Mouse (Mus musculus): ENCODE results near the gene Fkbp9. TPM values are rescaled to one million over a fixed set of nuclear protein-coding genes. Genes with fewer than 3 reads are reported as not detected.
A peak's percentile ranks its signal among the peaks of the same experiment; 100 is the strongest.

Gene Fkbp9
- polyA plus RNA-seq, 1 experiment from 2014 or later = 134 TPM

DNA sequence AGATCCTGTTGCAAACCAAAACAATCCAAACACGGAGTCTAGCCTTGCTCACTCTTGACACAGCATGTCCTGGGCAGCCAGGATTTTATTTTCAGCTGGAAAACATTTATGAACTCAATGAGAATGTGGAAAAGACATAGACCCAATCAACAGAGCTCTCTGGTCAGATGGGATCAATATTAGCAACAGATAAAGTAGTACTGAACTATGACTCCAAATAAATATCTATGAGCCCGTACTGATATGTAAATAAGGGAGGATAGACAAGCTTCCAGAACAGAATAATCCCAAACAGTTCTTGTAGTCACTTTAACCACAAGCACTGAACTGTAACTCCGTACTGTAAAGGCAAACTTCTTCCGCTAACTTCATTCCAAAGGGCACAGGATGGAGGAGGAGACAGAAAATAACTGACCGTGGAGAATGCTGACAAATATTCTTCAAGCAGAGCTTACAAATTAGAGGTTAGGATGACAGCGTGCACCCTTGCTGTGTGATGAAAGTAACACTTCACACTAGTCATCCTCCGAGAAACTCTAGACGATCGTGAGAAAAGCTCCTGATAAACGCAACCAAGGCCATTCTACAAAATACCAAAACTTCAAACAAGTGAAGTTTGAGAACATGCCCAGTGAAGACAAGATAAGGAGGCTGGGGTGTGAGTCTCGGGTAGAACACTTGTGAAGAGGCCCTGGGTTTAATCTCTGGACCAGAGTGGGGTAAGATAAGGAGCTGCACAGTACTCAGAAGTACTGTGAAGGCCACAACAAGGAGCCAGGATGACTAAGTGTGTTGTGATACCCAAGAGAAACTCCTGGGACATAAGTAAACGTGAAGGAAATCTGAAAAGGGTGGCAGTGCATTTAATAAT lies 88.6 kb downstream of the Fkbp9 start:
- no peak for ATAC-seq
- no peaks in the 10 kb centered on the region for H3K4me1 ChIP-seq (ENCODE audit: insufficient read depth, low read depth, low read length)
- H3K4me2 ChIP-seq (replicated peaks; ENCODE audit: low read depth, low read length) = no peak overlapping the region
- DNase-seq (ENCODE audit: low spot score) = no peak
- H3K9ac ChIP-seq (replicated peaks; ENCODE audit: low read depth) = no peak overlapping the region
- TF ChIP-seq EP300 (IDR thresholded peaks at IDR 0.05) (no peak), CTCF (IDR thresholded peaks at IDR 0.05) (no peak)
- H3K9me3 ChIP-seq (ENCODE audit: low read length) = no peaks in the 10 kb centered on the region
- 54% methylated on average over 12 of the region's 12 CpGs for WGBS
- no peak overlapping the region for H3K27ac ChIP-seq (ENCODE audit: low read length)
- no peaks in the 10 kb centered on the region for H3K36me3 ChIP-seq (ENCODE audit: insufficient read depth, low read length)
- no peak overlapping the region for H3K4me3 ChIP-seq (ENCODE audit: low read depth, low read length)
- no peaks in the 10 kb centered on the region for H3K27me3 ChIP-seq (replicated peaks; ENCODE audit: insufficient read depth, low read length)

GRCm38 (mm10) chr6:56923331-56923725 lies 91.5 kb downstream of the Fkbp9 start:
- H3K27ac ChIP-seq (ENCODE audit: low read length) = peak overlapping the region; percentile 84
- H3K4me2 ChIP-seq (replicated peaks; ENCODE audit: low read depth, low read length) = peak overlapping the region; percentile 81
- peak overlapping the region; percentile 43 for H3K9ac ChIP-seq (replicated peaks; ENCODE audit: low read depth)
- peak overlapping the region; percentile 81 for H3K4me3 ChIP-seq (ENCODE audit: low read depth, low read length)
- DNase-seq (ENCODE audit: low spot score) (peak; percentile 63), ATAC-seq (no peak; the same call in 1 of the 2 replicates)
- H3K9me3 ChIP-seq (ENCODE audit: low read length) = no peaks in the 10 kb centered on the region
- H3K36me3 ChIP-seq (ENCODE audit: insufficient read depth, low read length) = no peaks in the 10 kb centered on the region
- H3K27me3 ChIP-seq (replicated peaks; ENCODE audit: insufficient read depth, low read length) = no peaks in the 10 kb centered on the region
- TF ChIP-seq EP300 (IDR thresholded peaks at IDR 0.05) (no peak), CTCF (IDR thresholded peaks at IDR 0.05) (no peak)
- no peaks in the 10 kb centered on the region for H3K4me1 ChIP-seq (ENCODE audit: insufficient read depth, low read depth, low read length)
- under 1% methylated on average over 25 of the region's 25 CpGs for WGBS

GRCm38 (mm10) chr6:56923726-56924707 lies 92.2 kb downstream of the Fkbp9 start, which contains the start of the genes Nt5c3 and Vmn1r4:
Gene Nt5c3 (minus strand): TSS chr6:56923932.
Gene Vmn1r4 (plus strand): TSS chr6:56924015.
- ATAC-seq (peak; percentile 98), DNase-seq (ENCODE audit: low spot score) (peak; percentile 97)
- Histone ChIP-seq H3K4me1 (ENCODE audit: insufficient read depth, low read depth, low read length) (no peaks in the 10 kb centered on the region), H3K4me2 (replicated peaks; ENCODE audit: low read depth, low read length) (peak within 1 kb of the TSS; percentile 81), H3K36me3 (ENCODE audit: insufficient read depth, low read length) (no peaks in the 10 kb centered on the region), H3K27me3 (replicated peaks; ENCODE audit: insufficient read depth, low read length) (no peaks in the 10 kb centered on the region), H3K27ac (ENCODE audit: low read length) (peak within 1 kb of the TSS; percentile 84), H3K9me3 (ENCODE audit: low read length) (no peaks in the 10 kb centered on the region), H3K4me3 (ENCODE audit: low read depth, low read length) (peak within 1 kb of the TSS; percentile 81), H3K9ac (replicated peaks; ENCODE audit: low read depth) (peak within 1 kb of the TSS; percentile 43)
- WGBS = 3% methylated on average over 64 of the region's 64 CpGs
- TF ChIP-seq EP300 (IDR thresholded peaks at IDR 0.05) (peak; percentile 78), CTCF (IDR thresholded peaks at IDR 0.05) (0 out of 2 replicates have a peak, but pooled peaks have one; percentile 2)

Other genes with a start within 250 kb of the Fkbp9 start
- gene Lsm5, start 127.3 kb upstream of the Fkbp9 start, polyA plus RNA-seq (2015; fragmentation: Nextera tagmentation; extraction: Ambion mirVana) = 68.0 and 70.7 TPM in 2 replicates
- gene Avl9, start 117.2 kb upstream of the Fkbp9 start, polyA plus RNA-seq (2015; fragmentation: Nextera tagmentation; extraction: Ambion mirVana) = 9.6 and 10.2 TPM in 2 replicates
- 20.5 and 21.5 TPM in 2 replicates for gene Kbtbd2, start 34.2 kb upstream of the Fkbp9 start, polyA plus RNA-seq (2015; fragmentation: Nextera tagmentation; extraction: Ambion mirVana)
- 46.4 and 46.6 TPM in 2 replicates for gene Nt5c3, start 91.9 kb downstream of the Fkbp9 start, polyA plus RNA-seq (2015; fragmentation: Nextera tagmentation; extraction: Ambion mirVana)
- gene Vmn1r4, start 92.0 kb downstream of the Fkbp9 start, polyA plus RNA-seq (2015; fragmentation: Nextera tagmentation; extraction: Ambion mirVana) = 0.14 and 0.17 TPM in 2 replicates
- gene Vmn1r5, start 138.2 kb downstream of the Fkbp9 start, polyA plus RNA-seq (2015; fragmentation: Nextera tagmentation; extraction: Ambion mirVana) = not detected in 2 replicates
- gene Vmn1r6, start 165.2 kb downstream of the Fkbp9 start, polyA plus RNA-seq (2015; fragmentation: Nextera tagmentation; extraction: Ambion mirVana) = not detected in 2 replicates
- not detected in 2 replicates for gene Vmn1r7, start 193.3 kb downstream of the Fkbp9 start, polyA plus RNA-seq (2015; fragmentation: Nextera tagmentation; extraction: Ambion mirVana)
- not detected in 2 replicates for gene Vmn1r8, start 200.2 kb downstream of the Fkbp9 start, polyA plus RNA-seq (2015; fragmentation: Nextera tagmentation; extraction: Ambion mirVana)
- gene Vmn1r9, start 234.7 kb downstream of the Fkbp9 start, polyA plus RNA-seq (2015; fragmentation: Nextera tagmentation; extraction: Ambion mirVana) = not detected in 2 replicates

All from lung, postnatal 0 days (tissue).